Mouse (Mus musculus): Measurements from ENCODE around the gene Mfsd2b. TPM values are rescaled to one million over a fixed set of nuclear protein-coding genes. Genes with fewer than 3 reads are reported as not detected.
A peak's percentile ranks its signal among the peaks of the same experiment; 100 is the strongest.

Gene Mfsd2b
- polyA plus RNA-seq, 1 experiment from 2014 or later, result 2.0 TPM

DNA sequence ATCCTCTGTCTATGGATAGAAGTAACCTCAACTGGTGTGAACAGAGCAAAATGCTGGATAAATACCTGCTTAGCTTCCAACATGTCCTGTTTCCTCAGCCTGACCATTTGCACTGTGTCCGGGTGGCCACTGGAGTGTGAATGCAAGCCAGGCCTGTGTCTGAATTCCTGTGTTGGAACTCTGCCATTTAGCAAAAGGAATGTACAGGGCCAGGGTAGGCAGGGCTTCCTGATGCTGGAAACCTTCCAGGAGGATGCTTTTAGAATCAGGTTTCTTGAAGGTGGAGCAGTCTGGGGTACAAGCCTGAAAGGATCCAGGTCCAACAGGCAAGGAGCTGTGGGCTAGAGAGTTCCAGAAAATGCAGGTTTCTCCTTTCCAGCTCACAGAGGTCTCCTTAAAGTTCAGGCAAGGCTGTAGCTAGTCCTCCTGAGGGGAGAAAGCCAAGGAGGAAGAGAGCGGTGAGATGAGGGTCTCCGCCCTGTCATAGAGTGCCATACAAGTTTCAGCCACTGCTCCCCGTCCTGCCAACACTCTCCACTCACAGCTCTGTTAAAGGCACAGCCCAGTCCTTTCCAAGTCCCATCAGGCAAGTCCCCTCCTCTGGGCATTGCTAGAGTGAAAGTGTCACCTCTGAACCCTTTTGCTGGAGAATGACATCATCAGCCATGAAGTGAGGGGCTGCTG lies 10.4 kb downstream of the Mfsd2b start:
- ATAC-seq (ENCODE audit: low FRiP score), result no peak
- no peaks in the 10 kb centered on the region for H3K9me3 ChIP-seq (ENCODE audit: control insufficient read depth, low read length)
- WGBS, result 77% methylated on average over 4 of the region's 4 CpGs
- no peak overlapping the region for H3K4me2 ChIP-seq (replicated peaks)
- no peaks in the 10 kb centered on the region for H3K36me3 ChIP-seq (replicated peaks; ENCODE audit: control insufficient read depth, insufficient read depth)
- H3K27ac ChIP-seq, result no peak overlapping the region
- H3K4me3 ChIP-seq (replicated peaks; ENCODE audit: low read length), result no peak overlapping the region
- no peak overlapping the region for H3K9ac ChIP-seq
- DNase-seq (ENCODE audit: low spot score), result no peak
- H3K4me1 ChIP-seq (replicated peaks; ENCODE audit: control insufficient read depth, insufficient read depth, low read length), result 0 out of 2 replicates have a peak, but pooled peaks cover 6% of the 10 kb centered on the region
- no peaks in the 10 kb centered on the region for H3K27me3 ChIP-seq (ENCODE audit: control insufficient read depth, insufficient read depth, low read length)

DNA sequence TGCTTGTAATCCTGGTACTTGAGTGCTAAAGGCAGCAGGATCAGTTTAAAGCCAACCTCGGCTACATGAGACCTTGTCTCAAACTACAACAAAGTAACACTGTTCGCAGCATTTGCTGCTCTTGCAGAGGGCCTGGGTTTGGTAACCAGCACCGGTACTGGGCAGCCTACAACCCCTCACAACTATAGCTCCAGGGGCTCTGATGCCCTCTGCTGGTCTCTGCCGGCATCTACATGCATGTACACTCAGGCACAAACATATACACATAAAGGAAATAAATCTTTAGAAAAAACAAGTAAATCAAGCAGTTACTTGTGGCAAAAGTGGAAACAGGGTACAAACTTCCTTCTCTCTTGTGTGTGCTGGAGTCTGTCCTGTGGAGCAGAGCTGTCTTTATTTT lies 11.5 kb downstream of the Mfsd2b start:
- ATAC-seq (ENCODE audit: low FRiP score), result no peak
- Histone ChIP-seq H3K27me3 (ENCODE audit: control insufficient read depth, insufficient read depth, low read length) (no peaks in the 10 kb centered on the region), H3K9me3 (ENCODE audit: control insufficient read depth, low read length) (no peaks in the 10 kb centered on the region), H3K4me2 (replicated peaks) (no peak overlapping the region), H3K4me1 (replicated peaks; ENCODE audit: control insufficient read depth, insufficient read depth, low read length) (0 out of 2 replicates have a peak, but pooled peaks cover 6% of the 10 kb centered on the region), H3K9ac (no peak overlapping the region), H3K27ac (no peak overlapping the region), H3K36me3 (replicated peaks; ENCODE audit: control insufficient read depth, insufficient read depth) (no peaks in the 10 kb centered on the region), H3K4me3 (replicated peaks; ENCODE audit: low read length) (no peak overlapping the region)
- 90% methylated on average over 4 of the region's 4 CpGs for WGBS
- no peak for DNase-seq (ENCODE audit: low spot score)

DNA sequence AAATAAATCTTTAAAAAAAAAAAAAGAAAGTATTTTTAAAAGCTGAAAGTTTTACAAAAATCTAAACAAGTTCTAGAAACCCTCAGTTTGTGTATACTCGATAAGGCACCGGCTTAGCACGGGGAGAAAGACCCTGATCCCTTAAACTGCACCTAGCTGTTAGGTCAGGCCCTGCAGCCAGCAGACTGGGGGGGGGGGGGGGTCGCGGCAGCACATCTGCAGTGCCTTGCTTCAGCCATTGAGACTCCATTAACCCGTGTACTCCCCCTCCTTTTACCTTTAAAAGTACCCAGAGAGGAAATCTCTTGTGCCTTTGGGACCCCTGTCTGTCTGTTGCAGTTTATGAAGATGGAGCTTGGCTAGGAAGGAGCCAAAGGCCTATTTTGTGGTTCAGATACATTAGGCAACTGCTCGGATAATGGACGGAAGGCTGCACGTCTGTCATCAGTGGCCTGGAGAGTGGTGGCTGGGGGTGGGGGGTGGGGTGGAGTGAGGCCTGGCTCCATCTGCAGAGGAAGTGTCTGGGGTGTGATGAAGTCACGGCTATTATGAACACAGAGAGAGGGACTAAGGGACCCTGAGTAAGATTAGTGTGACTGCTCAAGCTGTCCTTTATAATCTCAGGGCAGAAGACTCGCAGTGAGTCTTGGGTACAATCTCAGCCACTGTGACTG lies 14.8 kb downstream of the Mfsd2b start:
- no peaks in the 10 kb centered on the region for H3K27me3 ChIP-seq (ENCODE audit: control insufficient read depth, insufficient read depth, low read length)
- H3K4me2 ChIP-seq (replicated peaks), result no peak overlapping the region
- 0 out of 2 replicates have a peak, but pooled peaks cover 4% of the 10 kb centered on the region for H3K4me1 ChIP-seq (replicated peaks; ENCODE audit: control insufficient read depth, insufficient read depth, low read length)
- no peak overlapping the region for H3K27ac ChIP-seq
- ATAC-seq (ENCODE audit: low FRiP score), result peak; percentile 49; the same call in 1 of the 2 replicates
- no peak for DNase-seq (ENCODE audit: low spot score)
- H3K9me3 ChIP-seq (ENCODE audit: control insufficient read depth, low read length), result no peaks in the 10 kb centered on the region
- peaks cover 11% of the 10 kb centered on the region for H3K36me3 ChIP-seq (replicated peaks; ENCODE audit: control insufficient read depth, insufficient read depth)
- WGBS, result 37% methylated on average over 11 of the region's 11 CpGs
- no peak overlapping the region for H3K4me3 ChIP-seq (replicated peaks; ENCODE audit: low read length)
- H3K9ac ChIP-seq, result no peak overlapping the region

DNA sequence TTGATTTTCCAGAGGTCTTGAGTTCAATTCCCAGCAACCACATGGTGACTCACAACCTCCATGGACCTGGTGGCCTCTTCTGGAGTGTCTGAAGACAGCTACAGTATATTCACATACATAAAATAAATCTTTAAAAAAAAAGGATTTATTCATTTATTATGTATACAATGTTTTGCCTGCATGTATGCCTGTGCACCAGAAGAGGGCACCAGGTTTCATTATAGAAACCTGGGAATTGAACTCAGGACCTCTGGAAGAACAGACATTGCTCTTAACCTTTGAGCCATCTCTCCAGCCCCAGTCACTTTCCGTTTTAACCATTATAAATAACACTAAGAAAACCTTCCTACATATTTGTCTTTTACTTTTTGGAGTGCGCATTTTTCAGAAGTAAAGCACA lies 17.3 kb downstream of the Mfsd2b start:
- Histone ChIP-seq H3K36me3 (replicated peaks; ENCODE audit: control insufficient read depth, insufficient read depth) (peaks cover 11% of the 10 kb centered on the region), H3K4me3 (replicated peaks; ENCODE audit: low read length) (no peak overlapping the region), H3K4me2 (replicated peaks) (no peak overlapping the region), H3K9ac (no peak overlapping the region), H3K27ac (no peak overlapping the region), H3K27me3 (ENCODE audit: control insufficient read depth, insufficient read depth, low read length) (no peaks in the 10 kb centered on the region), H3K4me1 (replicated peaks; ENCODE audit: control insufficient read depth, insufficient read depth, low read length) (no peaks in the 10 kb centered on the region), H3K9me3 (ENCODE audit: control insufficient read depth, low read length) (no peaks in the 10 kb centered on the region)
- WGBS, result 99% methylated on average over 2 of the region's 2 CpGs
- no peak for DNase-seq (ENCODE audit: low spot score)
- no peak for ATAC-seq (ENCODE audit: low FRiP score)

DNA sequence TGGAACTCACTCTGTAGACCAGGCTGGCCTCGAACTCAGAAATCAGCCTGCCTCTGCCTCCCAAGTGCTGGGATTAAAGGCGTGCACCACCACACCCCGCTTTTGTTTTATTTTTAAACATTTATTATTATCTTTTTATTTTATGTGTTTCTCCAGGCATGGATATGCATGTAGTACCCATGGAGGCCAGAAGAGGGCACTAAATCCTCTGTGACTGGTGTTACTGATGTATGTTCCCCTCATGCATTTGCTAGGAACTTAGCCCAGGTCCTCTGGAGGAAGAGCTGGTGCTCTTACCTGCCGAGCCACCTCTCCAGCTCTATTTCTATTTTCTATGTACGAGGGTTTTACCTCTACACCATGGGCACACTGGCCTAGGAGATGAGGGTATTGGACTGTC lies 18.0 kb downstream of the Mfsd2b start:
- no peak overlapping the region for H3K4me3 ChIP-seq (replicated peaks; ENCODE audit: low read length)
- WGBS, result 96% methylated on average over 5 of the region's 5 CpGs
- DNase-seq (ENCODE audit: low spot score), result no peak

DNA sequence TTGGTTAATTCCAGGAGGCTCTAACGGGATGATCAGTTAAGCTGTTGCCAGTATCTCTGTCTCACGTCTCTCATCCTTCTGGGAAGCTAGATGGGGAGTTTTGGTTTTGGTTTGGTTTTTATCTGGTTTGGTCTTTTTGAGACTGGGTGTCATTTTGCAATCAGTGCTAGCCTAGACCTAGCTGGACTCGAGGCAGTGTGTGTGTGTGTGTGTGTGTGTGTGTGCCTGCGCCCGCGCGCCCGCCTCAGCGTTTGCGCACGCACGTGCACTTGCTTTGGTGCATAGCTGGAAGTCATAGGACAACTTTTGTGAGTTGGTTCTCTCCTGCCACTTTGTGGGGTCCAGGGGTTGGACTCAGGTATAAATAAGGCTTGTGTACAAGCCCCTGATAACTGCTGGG lies 30.4 kb downstream of the Mfsd2b start:
- WGBS, result under 1% methylated on average over 12 of the region's 12 CpGs
- Histone ChIP-seq H3K27ac (0 out of 2 replicates have a peak overlapping the region, but pooled peaks have one; percentile 38), H3K4me1 (replicated peaks; ENCODE audit: control insufficient read depth, insufficient read depth, low read length) (peaks cover 16% of the 10 kb centered on the region), H3K9ac (peak overlapping the region; percentile 54), H3K4me2 (replicated peaks) (peak overlapping the region; percentile 59), H3K4me3 (replicated peaks; ENCODE audit: low read length) (peak overlapping the region; percentile 52), H3K36me3 (replicated peaks; ENCODE audit: control insufficient read depth, insufficient read depth) (no peaks in the 10 kb centered on the region), H3K27me3 (ENCODE audit: control insufficient read depth, insufficient read depth, low read length) (0 out of 2 replicates have a peak, but pooled peaks cover 13% of the 10 kb centered on the region), H3K9me3 (ENCODE audit: control insufficient read depth, low read length) (no peaks in the 10 kb centered on the region)
- ATAC-seq (ENCODE audit: low FRiP score), result no peak
- no peak for DNase-seq (ENCODE audit: low spot score)

More for the DNA sequence above, 18.0 kb downstream of the Mfsd2b start:
- no peaks in the 10 kb centered on the region for H3K4me1 ChIP-seq (replicated peaks; ENCODE audit: control insufficient read depth, insufficient read depth, low read length)
- no peak for ATAC-seq (ENCODE audit: low FRiP score)
- no peaks in the 10 kb centered on the region for H3K9me3 ChIP-seq (ENCODE audit: control insufficient read depth, low read length)
- H3K27ac ChIP-seq, result no peak overlapping the region
- no peaks in the 10 kb centered on the region for H3K27me3 ChIP-seq (ENCODE audit: control insufficient read depth, insufficient read depth, low read length)
- H3K9ac ChIP-seq, result no peak overlapping the region
- no peak overlapping the region for H3K4me2 ChIP-seq (replicated peaks)
- H3K36me3 ChIP-seq (replicated peaks; ENCODE audit: control insufficient read depth, insufficient read depth), result peaks cover 11% of the 10 kb centered on the region

DNA sequence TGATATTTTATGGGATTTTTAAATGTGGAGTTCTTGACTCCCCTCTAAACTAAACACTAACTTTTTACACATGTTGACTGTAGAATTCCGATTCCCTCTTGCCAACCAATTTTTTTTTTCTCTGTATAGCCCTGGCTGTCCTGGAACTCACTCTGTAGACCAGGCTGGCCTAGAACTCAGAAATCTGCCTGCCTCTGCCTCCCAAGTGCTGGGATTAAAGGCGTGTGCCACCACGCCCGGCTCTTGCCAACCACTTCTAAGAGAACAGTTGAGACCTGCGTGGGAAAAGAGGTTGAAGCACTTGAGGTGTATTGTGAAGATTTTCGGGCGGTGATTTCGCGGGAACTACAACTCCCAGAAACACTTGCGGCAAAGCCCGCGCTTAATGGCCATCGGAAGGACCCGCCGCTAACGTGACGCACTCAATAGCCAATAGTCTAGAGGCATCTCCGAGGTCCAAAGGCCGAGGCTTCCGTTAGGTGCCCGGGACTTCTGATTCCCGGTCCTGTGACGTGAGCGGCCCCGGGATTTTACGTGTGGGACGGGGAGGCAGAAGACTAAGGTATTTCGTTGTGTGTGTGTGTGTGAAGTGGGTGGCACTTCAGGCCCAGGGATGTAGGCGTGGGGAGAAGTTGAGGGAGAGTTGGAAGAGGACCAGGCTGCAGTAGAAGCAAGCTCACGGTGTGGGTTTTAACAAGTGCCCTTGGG lies 31.1 kb downstream of the Mfsd2b start, which contains the start of gene Wdcp:
Wdcp (plus strand) TSS at position 414 of the 708 bp plus-strand sequence.
- H3K4me3 ChIP-seq (replicated peaks; ENCODE audit: low read length), result peak within 1 kb of the TSS; percentile 52
- DNase-seq (ENCODE audit: low spot score), result peak; percentile 92
- peak within 1 kb of the TSS; percentile 38; the same call in 1 of the 2 replicates for H3K27ac ChIP-seq
- no peaks in the 10 kb centered on the region for H3K36me3 ChIP-seq (replicated peaks; ENCODE audit: control insufficient read depth, insufficient read depth)
- H3K9ac ChIP-seq, result peak within 1 kb of the TSS; percentile 54
- no peaks in the 10 kb centered on the region for H3K9me3 ChIP-seq (ENCODE audit: control insufficient read depth, low read length)
- H3K4me2 ChIP-seq (replicated peaks), result peak within 1 kb of the TSS; percentile 80
- 0 out of 2 replicates have a peak, but pooled peaks cover 13% of the 10 kb centered on the region for H3K27me3 ChIP-seq (ENCODE audit: control insufficient read depth, insufficient read depth, low read length)
- 1% methylated on average over 30 of the region's 30 CpGs for WGBS
- peaks cover 16% of the 10 kb centered on the region for H3K4me1 ChIP-seq (replicated peaks; ENCODE audit: control insufficient read depth, insufficient read depth, low read length)
- peak; percentile 93 for ATAC-seq (ENCODE audit: low FRiP score)

DNA sequence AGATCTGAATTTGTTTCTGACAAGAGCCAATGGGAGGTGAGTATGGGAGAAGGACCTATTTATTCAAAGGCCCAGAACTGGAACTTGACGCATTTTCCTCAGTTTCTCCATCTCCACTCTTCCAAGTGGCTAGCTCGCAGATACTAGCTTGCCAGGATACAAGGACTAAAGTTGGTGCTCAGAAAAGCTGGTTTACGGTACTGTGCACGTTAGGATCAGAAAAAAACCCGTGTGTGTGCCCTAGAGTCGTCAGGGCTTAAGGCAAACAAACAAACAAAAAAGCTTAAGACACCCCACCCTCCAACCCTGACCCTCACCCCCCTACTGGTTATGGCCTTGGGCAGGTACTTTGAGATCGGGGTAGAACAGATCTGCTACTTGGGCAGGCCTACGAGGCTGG lies 31.7 kb downstream of the Mfsd2b start:
- Histone ChIP-seq H3K27me3 (ENCODE audit: control insufficient read depth, insufficient read depth, low read length) (0 out of 2 replicates have a peak, but pooled peaks cover 13% of the 10 kb centered on the region), H3K4me3 (replicated peaks; ENCODE audit: low read length) (no peak overlapping the region), H3K4me1 (replicated peaks; ENCODE audit: control insufficient read depth, insufficient read depth, low read length) (peaks cover 16% of the 10 kb centered on the region), H3K27ac (no peak overlapping the region), H3K4me2 (replicated peaks) (no peak overlapping the region), H3K9me3 (ENCODE audit: control insufficient read depth, low read length) (no peaks in the 10 kb centered on the region), H3K9ac (no peak overlapping the region), H3K36me3 (replicated peaks; ENCODE audit: control insufficient read depth, insufficient read depth) (no peaks in the 10 kb centered on the region)
- DNase-seq (ENCODE audit: low spot score), result no peak
- no peak for ATAC-seq (ENCODE audit: low FRiP score)
- 88% methylated on average over 8 of the region's 8 CpGs for WGBS

DNA sequence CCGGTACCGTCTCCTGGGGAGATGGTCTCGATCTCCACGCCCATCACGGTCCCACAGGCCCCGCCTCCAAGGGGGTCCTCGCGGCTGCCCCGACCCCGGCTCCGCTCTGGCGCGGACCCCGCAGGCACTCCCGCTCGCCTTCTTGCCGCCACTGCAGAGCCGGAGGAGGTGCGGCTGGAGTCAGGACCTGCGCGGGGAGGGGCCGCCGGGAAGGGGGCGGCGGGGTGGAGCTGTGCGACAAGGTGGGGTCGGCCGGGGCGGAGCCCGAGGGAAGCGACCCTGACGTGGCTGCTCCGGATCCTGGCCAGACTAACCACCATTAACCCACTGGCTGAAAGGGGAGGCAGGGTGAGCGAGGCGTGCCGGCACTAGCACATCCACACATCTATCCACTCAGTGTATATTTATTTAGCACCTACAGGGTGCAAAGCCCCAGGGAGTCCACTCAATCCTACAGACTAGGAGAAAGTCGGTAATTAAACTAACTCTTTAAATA lies 32.7 kb downstream of the Mfsd2b start, which contains the start of gene Fkbp1b:
Fkbp1b (minus strand) TSS at position 200 of the 496 bp plus-strand sequence.
- H3K36me3 ChIP-seq (replicated peaks; ENCODE audit: control insufficient read depth, insufficient read depth), result no peaks in the 10 kb centered on the region
- H3K4me1 ChIP-seq (replicated peaks; ENCODE audit: control insufficient read depth, insufficient read depth, low read length), result peaks cover 16% of the 10 kb centered on the region
- DNase-seq (ENCODE audit: low spot score) (peak; percentile 56), ATAC-seq (ENCODE audit: low FRiP score) (peak; percentile 61)
- H3K27ac ChIP-seq, result 0 out of 2 replicates have a peak within 1 kb of the TSS, but pooled peaks have one; percentile 3
- H3K9ac ChIP-seq, result peak within 1 kb of the TSS; percentile 73
- H3K9me3 ChIP-seq (ENCODE audit: control insufficient read depth, low read length), result no peaks in the 10 kb centered on the region
- peak within 1 kb of the TSS; percentile 75 for H3K4me3 ChIP-seq (replicated peaks; ENCODE audit: low read length)
- peak within 1 kb of the TSS; percentile 80 for H3K4me2 ChIP-seq (replicated peaks)
- under 1% methylated on average over 37 of the region's 37 CpGs for WGBS
- H3K27me3 ChIP-seq (ENCODE audit: control insufficient read depth, insufficient read depth, low read length), result 0 out of 2 replicates have a peak, but pooled peaks cover 13% of the 10 kb centered on the region

Measured in hindbrain, embryonic 14.5 days (tissue).